In the genomic region with DNA sequence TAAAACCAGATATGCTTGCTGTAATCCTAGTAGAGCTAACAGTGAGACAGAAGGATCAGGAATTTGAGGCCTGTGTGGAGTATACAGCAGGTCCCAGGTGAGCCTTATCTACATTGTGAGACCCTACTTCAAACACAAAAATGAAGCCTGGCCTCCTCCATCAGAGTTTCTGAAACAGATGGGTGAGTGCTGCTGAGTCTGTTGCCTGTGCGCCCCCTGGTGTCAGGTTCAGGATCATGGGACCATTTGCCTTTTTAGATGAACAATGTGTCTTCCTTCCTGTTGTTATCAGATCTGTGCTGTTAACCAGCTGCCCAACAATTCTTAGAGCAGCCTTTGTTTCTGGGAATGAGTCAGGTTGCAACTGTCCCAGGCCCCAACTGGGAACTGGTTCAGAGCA, we compare ENCODE assay signal across 9 mouse cellular contexts. TPM values are rescaled to one million over a fixed set of nuclear protein-coding genes. Genes with fewer than 3 reads are reported as not detected.
DNase-seq lines count a peak whose midpoint lies in the region; ATAC-seq and TF ChIP-seq lines count a peak whose summit lies in the region.
"Had no signal": no experiment of that assay in that cellular context is flagged by ENCODE, and none has a peak within 500 bp of the region (broad histone marks: within the 10 kb centered on the region; RNA-seq: fewer than 3 reads in every experiment).

No protein-coding gene starts in this region.

- H3K27me3 ChIP-seq in liver, postnatal 0 days (ENCODE audit: insufficient read depth, low read length), result no peaks in the 10 kb centered on the region
- H3K27me3 ChIP-seq in neural tube, embryonic 15.5 days (replicated peaks), result no peaks in the 10 kb centered on the region
- H3K27me3 ChIP-seq: heart, embryonic 13.5 days had no signal

- no peaks in the 10 kb centered on the region for H3K9me3 ChIP-seq in liver, postnatal 0 days (ENCODE audit: low read length)
- H3K9me3 ChIP-seq in neural tube, embryonic 15.5 days (replicated peaks), result no peaks in the 10 kb centered on the region
- H3K9me3 ChIP-seq: heart, embryonic 13.5 days had no signal

- intact Hi-C loops in gastrocnemius, postnatal 14 days (cut with DNase I; ENCODE audit: low total_unique reads), result loop anchor here (5.0 to 10.0 kb wide), 2 partner anchors 87 to 180 kb away; no protein-coding TSS in a partner anchor

- WGBS in liver, postnatal 0 days (ENCODE audit: insufficient replicate concordance), result 4% methylated on average over 1 of the region's 1 CpGs
- 4% methylated on average over 1 of the region's 1 CpGs for WGBS in neural tube, embryonic 15.5 days

- no peaks in the 10 kb centered on the region for H3K4me1 ChIP-seq in liver, postnatal 0 days (ENCODE audit: insufficient read depth)
- 0 out of 2 replicates have a peak, but pooled peaks cover 7% of the 10 kb centered on the region for H3K4me1 ChIP-seq in neural tube, embryonic 15.5 days

- peak; percentile 76 to 93 for DNase-seq in adrenal gland, adult (ENCODE audit: inconsistent age in 2 of 2, low spot score in 1 of 2)
- DNase-seq in gastrocnemius, postnatal 14 days, result peak; percentile 68
- DNase-seq in kidney, postnatal 14 days, result peak; percentile 80
- DNase-seq in liver, postnatal 0 days, result peak; percentile 76
- peak; percentile 84 to 87 for DNase-seq in thymus, postnatal 36 days

- H3K36me3 ChIP-seq in liver, postnatal 0 days (replicated peaks; ENCODE audit: insufficient read depth, low read length), result peaks cover 49% of the 10 kb centered on the region
- H3K36me3 ChIP-seq in neural tube, embryonic 15.5 days, result peaks cover 76% of the 10 kb centered on the region

- no peak overlapping the region for H3K4me2 ChIP-seq in liver, postnatal 0 days (ENCODE audit: low read depth, low read length)
- no peak overlapping the region for H3K4me2 ChIP-seq in neural tube, embryonic 15.5 days
- H3K4me2 ChIP-seq: heart, embryonic 13.5 days had no signal

- no peak overlapping the region for H3K4me3 ChIP-seq in liver, postnatal 0 days (ENCODE audit: low read depth, low read length)
- no peak overlapping the region for H3K4me3 ChIP-seq in neural tube, embryonic 15.5 days (replicated peaks)
- H3K4me3 ChIP-seq: heart, embryonic 13.5 days had no signal

- no peak overlapping the region for H3K27ac ChIP-seq in liver, postnatal 0 days (ENCODE audit: low read depth)
- no peak overlapping the region for H3K27ac ChIP-seq in neural tube, embryonic 15.5 days (replicated peaks)
- H3K27ac ChIP-seq: heart, embryonic 13.5 days had no signal

- peak; percentile 84 for TF ChIP-seq CTCF in liver, postnatal 0 days (IDR thresholded peaks at IDR 0.05; ENCODE audit: low read depth)

- TF ChIP-seq EP300 in liver, postnatal 0 days (IDR thresholded peaks at IDR 0.05; ENCODE audit: low read depth), result no peak

- H3K9ac ChIP-seq in liver, postnatal 0 days (replicated peaks), result no peak overlapping the region
- no peak overlapping the region for H3K9ac ChIP-seq in neural tube, embryonic 15.5 days (replicated peaks)
- H3K9ac ChIP-seq: heart, embryonic 13.5 days had no signal

- peak; percentile 63 for ATAC-seq in CD4-positive, CD25-positive, alpha-beta regulatory T cell, adult 4 months
- peak; percentile 90; the same call in 1 of the 2 replicates for ATAC-seq in common myeloid progenitor, adult 5-6 weeks (replicated peaks; ENCODE audit: low read depth, poor library complexity, severe bottlenecking)
- ATAC-seq in liver, postnatal 0 days, result no peak
- peak; percentile 53; the same call in 1 of the 2 replicates for ATAC-seq in neural tube, embryonic 15.5 days (ENCODE audit: low FRiP score)

RNA-seq across cellular contexts. Expression of gene Smarcc1, which starts 45.7 kb away (rescaled TPM):
- 10 to 100 TPM; 23.4 to 24.1 TPM for polyA plus RNA-seq in CD4-positive, CD25-positive, alpha-beta regulatory T cell, adult 4 months (2017; shearing (Covaris generic))
- total RNA-seq in common myeloid progenitor, adult 5-6 weeks (2017), result 110 and 146 TPM in 2 replicates
- total RNA-seq in gastrocnemius, postnatal 14 days (2021), result 10 to 100 TPM; 19.8 to 23.8 TPM
- polyA plus RNA-seq in liver, postnatal 0 days (2015; fragmentation: Nextera tagmentation; extraction: Ambion mirVana), result 13.5 and 18.5 TPM in 2 replicates
- 67.0 and 78.6 TPM in 2 replicates for polyA plus RNA-seq in neural tube, embryonic 15.5 days (2015; fragmentation: Nextera tagmentation; extraction: Ambion mirVana)

RNA-seq across cellular contexts. Expression of gene Dhx30, which starts 45.8 kb away (rescaled TPM):
- 100 to 1,000 TPM; 102 to 156 TPM for polyA plus RNA-seq in CD4-positive, CD25-positive, alpha-beta regulatory T cell, adult 4 months (2017; shearing (Covaris generic))
- total RNA-seq in common myeloid progenitor, adult 5-6 weeks (2017), result 56.8 and 59.2 TPM in 2 replicates
- 10 to 100 TPM; 31.6 to 39.8 TPM for total RNA-seq in gastrocnemius, postnatal 14 days (2021)
- polyA plus RNA-seq in liver, postnatal 0 days (2015; fragmentation: Nextera tagmentation; extraction: Ambion mirVana), result 19.0 and 24.8 TPM in 2 replicates
- polyA plus RNA-seq in neural tube, embryonic 15.5 days (2015; fragmentation: Nextera tagmentation; extraction: Ambion mirVana), result 162 and 163 TPM in 2 replicates
